Mouse (Mus musculus) left cerebral cortex, adult 18-20 months (tissue): Measurements from ENCODE around the gene Sptan1. TPM values are rescaled to one million over a fixed set of nuclear protein-coding genes. Genes with fewer than 3 reads are reported as not detected.

Experiments
- microRNA-seq, 2 experiments: library from miRNA; unstranded; fragments of <30 nt; microRNA quantifications; one replicate each; pipeline ENCODE4 v1.2.0; 2021
- total RNA-seq, 2 experiments: library from RNA; stranded (reverse); gene quantifications; 2 replicates each; pipeline ENCODE4 v1.2.3; 2021

The Sptan1 gene
- total RNA-seq, 2 experiments from 2014 or later = 825 to 827 TPM

Small RNA genes lying within 50 kb of the gene (microRNA-seq; reads per million reads assigned to microRNA genes)
- gene Mir6997 = 0.50 to 0.85 reads per million in 2 experiments

Other genes with a start within 250 kb of the Sptan1 start
- gene Gm13420, start 213.9 kb upstream of the Sptan1 start, total RNA-seq = 1 to 10 TPM; 2.1 to 2.5 TPM
- gene Gm13547, start 206.2 kb upstream of the Sptan1 start, total RNA-seq = not detected
- gene Coq4, start 178.1 kb upstream of the Sptan1 start, total RNA-seq = 10 to 100 TPM; 26.5 to 27.9 TPM
- 10 to 100 TPM; 39.3 to 39.5 TPM for gene Trub2, start 177.1 kb upstream of the Sptan1 start, total RNA-seq
- 10 to 100 TPM; 72.1 to 75.8 TPM for gene Slc27a4, start 162.9 kb upstream of the Sptan1 start, total RNA-seq
- gene Urm1, start 145.5 kb upstream of the Sptan1 start, total RNA-seq = 10 to 100 TPM; 48.1 to 49.6 TPM
- gene Cercam, start 96.4 kb upstream of the Sptan1 start, total RNA-seq = 1 to 10 TPM; 7.4 to 9.9 TPM
- gene Odf2, start 76.3 kb upstream of the Sptan1 start, total RNA-seq = 10 to 100 TPM; 84.6 to 94.6 TPM
- gene Gle1, start 30.1 kb upstream of the Sptan1 start, total RNA-seq = 10 to 100 TPM; 44.0 to 49.5 TPM
- gene Wdr34, start 83.3 kb downstream of the Sptan1 start, total RNA-seq = 10 to 100 TPM; 39.5 to 45.2 TPM
- gene Set, start 91.8 kb downstream of the Sptan1 start, total RNA-seq = 100 to 1,000 TPM; 191 to 199 TPM
- 1 to 10 TPM; 3.8 TPM for gene Pkn3, start 112.1 kb downstream of the Sptan1 start, total RNA-seq
- gene Zdhhc12, start 128.1 kb downstream of the Sptan1 start, total RNA-seq = 1 to 10 TPM; 6.1 to 6.7 TPM
- gene Zer1, start 159.0 kb downstream of the Sptan1 start, total RNA-seq = 100 to 1,000 TPM; 146 to 156 TPM
- 10 to 100 TPM; 43.7 to 50.5 TPM for gene Tbc1d13, start 168.2 kb downstream of the Sptan1 start, total RNA-seq
- gene Endog, start 205.9 kb downstream of the Sptan1 start, total RNA-seq = 10 to 100 TPM; 19.3 to 23.3 TPM
- gene Spout1, start 212.9 kb downstream of the Sptan1 start, total RNA-seq = 10 to 100 TPM; 32.5 to 33.9 TPM
- 10 to 100 TPM; 13.9 to 14.1 TPM for gene Kyat1, start 240.3 kb downstream of the Sptan1 start, total RNA-seq